Mouse (Mus musculus) Patski (cell line): ENCODE data around the gene Snx29. TPM values are rescaled to one million over a fixed set of nuclear protein-coding genes. Genes with fewer than 3 reads are reported as not detected.
"Not testable (repeated sequence)": the region's sequence is repeated elsewhere in the genome, so short reads cannot be mapped to it uniquely, and the experiment has no call there.

Experiments
- ATAC-seq: fragments of 100-300 bp; one replicate; pipeline ENCODE4 v1.8.0; 2021
- CTCF ChIA-PET: fragments of 350-600 bp; sonication (Branson Sonifier 250); formaldehyde crosslinking; loops from one replicate; lab custom pipeline; 2022; ENCODE audit warnings: inconsistent platforms; lab: Charles Lee
- POLR2A ChIA-PET: fragments of 350-600 bp; sonication (Branson Sonifier 250); formaldehyde crosslinking; loops from one replicate; lab custom pipeline; 2022; ENCODE audit warnings: antibody characterized with exemption, inconsistent platforms; lab: Charles Lee
- DNase-seq: peaks from one replicate; pipeline ENCODE4 v3.0.0-alpha.2; 2011; ENCODE audit warnings: low read depth, low spot score
- H3K27me3 ChIP-seq: fragments of 371-371 bp; one replicate; pipeline ENCODE4 v1.5.1; 2021
- CTCF ChIP-seq: fragments of 100-300 bp; IDR thresholded peaks from one replicate; pipeline ENCODE4 v1.5.1; 2021
- in situ Hi-C: fragments of 300-500 bp; cut with MboI; formaldehyde crosslinking; loops from 3 replicates; pipeline ENCODE4 v1.11.1; 2018; ENCODE audit warnings: low pct_unique_long_range_greater_than_20kb, mixed read lengths
- polyA plus RNA-seq: library from polyadenylated mRNA; unstranded; gene quantifications from one replicate; pipeline ENCODE4 v1.2.3, GENCODE M21; 2021

Gene Snx29
- polyA plus RNA-seq, 1 experiment from 2014 or later: 11.9 TPM

- CTCF ChIA-PET: interaction anchor here (0.8 to 1.3 kb wide), 4 partner anchors 14 to 58 kb away, joined by 3 read pairs; no protein-coding TSS in a partner anchor
- in situ Hi-C loops: no loop called here
- H3K27me3 ChIP-seq: no peaks in the 10 kb centered on the region
- TF ChIP-seq CTCF: no peak
- DNase-seq (no peak), ATAC-seq (no peak)
- POLR2A ChIA-PET: interaction anchor here (1.8 kb wide), 1 partner anchor 35 kb away, joined by 6 read pairs; no protein-coding TSS in a partner anchor
Measured at GRCm38 (mm10) chr16:11510854-11511253, 188.1 kb downstream of the Snx29 start.

- in situ Hi-C loops, POLR2A ChIA-PET, DNase-seq, CTCF ChIA-PET, ATAC-seq, H3K27me3 ChIP-seq: not testable (repeated sequence)
Measured at GRCm38 (mm10) chr16:11511696-11512095, 189.0 kb downstream of the Snx29 start.

- TF ChIP-seq CTCF: no peak
- no peaks in the 10 kb centered on the region for H3K27me3 ChIP-seq
- ATAC-seq: no peak
- in situ Hi-C loops: no loop called here
- no peak for DNase-seq
- POLR2A ChIA-PET: no interaction called here
- CTCF ChIA-PET: no interaction called here
Measured at GRCm38 (mm10) chr16:11516681-11517080, 194.0 kb downstream of the Snx29 start.

- no peaks in the 10 kb centered on the region for H3K27me3 ChIP-seq
- in situ Hi-C loops: no loop called here
- DNase-seq (no peak), ATAC-seq (no peak)
- ChIA-PET POLR2A (no interaction called here), CTCF (no interaction called here)
- TF ChIP-seq CTCF: no peak
Measured at GRCm38 (mm10) chr16:11517385-11517784, 194.7 kb downstream of the Snx29 start.

- ATAC-seq: no peak
Measured at GRCm38 (mm10) chr16:11518803-11519498, 196.2 kb downstream of the Snx29 start.

GRCm38 (mm10) chr16:11526104-11526786, 203.5 kb downstream of the Snx29 start:
- TF ChIP-seq CTCF: no peak
- no peak for DNase-seq
- H3K27me3 ChIP-seq: no peaks in the 10 kb centered on the region
- in situ Hi-C loops: no loop called here
- ATAC-seq: no peak
- ChIA-PET POLR2A (no interaction called here), CTCF (interaction anchor here (2.2 kb wide), 1 partner anchor 12 kb away, joined by 8 read pairs; no protein-coding TSS in a partner anchor)

More at GRCm38 (mm10) chr16:11518803-11519498, 196.2 kb downstream of the Snx29 start:
- no peak for TF ChIP-seq CTCF
- ChIA-PET POLR2A (no interaction called here), CTCF (interaction anchor here (0.8 kb wide), 1 partner anchor 55 kb away, joined by 4 read pairs; no protein-coding TSS in a partner anchor)
- in situ Hi-C loops: no loop called here
- no peak for DNase-seq
- no peaks in the 10 kb centered on the region for H3K27me3 ChIP-seq

- no peak for TF ChIP-seq CTCF
- CTCF ChIA-PET: interaction anchor here (2.2 kb wide), 1 partner anchor 13 kb away, joined by 8 read pairs; no protein-coding TSS in a partner anchor
- no peak for ATAC-seq
- DNase-seq: no peak
- in situ Hi-C loops: no loop called here
- no peaks in the 10 kb centered on the region for H3K27me3 ChIP-seq
- POLR2A ChIA-PET: no interaction called here
Measured at GRCm38 (mm10) chr16:11526996-11527395, 204.3 kb downstream of the Snx29 start.

GRCm38 (mm10) chr16:11530466-11531194, 207.9 kb downstream of the Snx29 start:
- CTCF ChIA-PET: interaction anchor here (0.8 to 1.6 kb wide), 2 partner anchors 8 to 20 kb away, joined by 3 read pairs; no protein-coding TSS in a partner anchor
- in situ Hi-C loops: no loop called here
- TF ChIP-seq CTCF: no peak
- ATAC-seq: no peak
- POLR2A ChIA-PET: no interaction called here
- no peaks in the 10 kb centered on the region for H3K27me3 ChIP-seq
- DNase-seq: no peak

GRCm38 (mm10) chr16:11531441-11531840, 208.7 kb downstream of the Snx29 start:
- POLR2A ChIA-PET: interaction anchor here (2.0 kb wide), 1 partner anchor 32 kb away, joined by 7 read pairs; no protein-coding TSS in a partner anchor
- no peak for DNase-seq

GRCm38 (mm10) chr16:11532592-11532991, 209.9 kb downstream of the Snx29 start:
- no peaks in the 10 kb centered on the region for H3K27me3 ChIP-seq
- ATAC-seq: peak; percentile 93
- in situ Hi-C loops: no loop called here
- DNase-seq: peak; percentile 83
- POLR2A ChIA-PET: interaction anchor here (0.8 to 2.0 kb wide), 6 partner anchors 10 to 57 kb away, joined by 3 to 7 read pairs (median 3); no protein-coding TSS in a partner anchor
- no peak for TF ChIP-seq CTCF
- CTCF ChIA-PET: interaction anchor here (1.0 to 1.4 kb wide), 3 partner anchors 24 to 35 kb away, joined by 3 to 4 read pairs (median 4); no protein-coding TSS in a partner anchor

More at GRCm38 (mm10) chr16:11531441-11531840, 208.7 kb downstream of the Snx29 start:
- in situ Hi-C loops: no loop called here
- no peak for TF ChIP-seq CTCF
- CTCF ChIA-PET: interaction anchor here (1.4 to 1.6 kb wide), 2 partner anchors 9 to 22 kb away, joined by 3 read pairs; no protein-coding TSS in a partner anchor
- ATAC-seq: no peak
- H3K27me3 ChIP-seq: no peaks in the 10 kb centered on the region
